Mouse (Mus musculus): Measurements from ENCODE around the gene Chd1l. TPM values are rescaled to one million over a fixed set of nuclear protein-coding genes. Genes with fewer than 3 reads are reported as not detected.

The Chd1l gene
- polyA plus RNA-seq, 1 experiment = 4.4 TPM

DNA sequence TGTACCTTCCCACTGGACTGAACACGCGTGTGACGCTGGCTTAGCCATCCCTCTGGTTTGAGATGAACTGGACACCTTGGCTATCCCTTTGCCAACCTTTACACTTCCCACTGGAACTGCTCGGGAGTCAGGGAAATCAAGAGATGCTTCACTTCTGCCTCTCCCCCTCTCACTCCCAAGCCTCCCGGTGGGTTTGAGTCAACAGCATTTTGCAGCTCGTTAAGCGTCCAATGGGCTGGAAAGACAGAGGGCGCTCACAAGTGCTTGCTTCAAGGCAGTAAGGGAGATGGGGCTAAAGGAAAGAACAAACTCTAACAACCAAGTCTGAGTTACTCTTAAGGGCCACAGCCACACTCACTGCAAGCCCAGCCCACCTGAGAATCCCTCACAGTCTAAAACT lies 19.3 kb downstream of the Chd1l start:
- TF ChIP-seq GATA1 (IDR thresholded peaks at IDR 0.05; ENCODE audit: low read length) = no peak

DNA sequence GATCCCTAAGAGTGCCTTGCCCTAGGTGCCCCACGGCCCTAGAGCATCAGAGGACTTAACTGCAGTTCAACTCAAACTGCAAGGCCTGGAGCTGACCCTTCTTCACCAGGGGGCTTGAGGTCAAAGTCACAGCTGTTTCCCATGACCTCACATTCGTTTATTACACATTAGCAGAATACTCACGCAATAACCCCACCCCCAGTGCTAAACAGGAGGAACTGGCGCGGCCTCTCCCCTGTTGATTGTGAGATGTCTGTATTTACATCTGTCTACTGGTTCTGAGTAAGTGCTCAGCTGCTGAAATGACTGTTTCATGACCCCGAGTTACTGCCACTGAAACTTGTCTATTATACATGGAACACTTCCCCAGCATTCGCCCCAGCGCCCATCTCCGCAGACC lies 22.3 kb downstream of the Chd1l start:
- no peak for TF ChIP-seq GATA1 (IDR thresholded peaks at IDR 0.05; ENCODE audit: low read length)

DNA sequence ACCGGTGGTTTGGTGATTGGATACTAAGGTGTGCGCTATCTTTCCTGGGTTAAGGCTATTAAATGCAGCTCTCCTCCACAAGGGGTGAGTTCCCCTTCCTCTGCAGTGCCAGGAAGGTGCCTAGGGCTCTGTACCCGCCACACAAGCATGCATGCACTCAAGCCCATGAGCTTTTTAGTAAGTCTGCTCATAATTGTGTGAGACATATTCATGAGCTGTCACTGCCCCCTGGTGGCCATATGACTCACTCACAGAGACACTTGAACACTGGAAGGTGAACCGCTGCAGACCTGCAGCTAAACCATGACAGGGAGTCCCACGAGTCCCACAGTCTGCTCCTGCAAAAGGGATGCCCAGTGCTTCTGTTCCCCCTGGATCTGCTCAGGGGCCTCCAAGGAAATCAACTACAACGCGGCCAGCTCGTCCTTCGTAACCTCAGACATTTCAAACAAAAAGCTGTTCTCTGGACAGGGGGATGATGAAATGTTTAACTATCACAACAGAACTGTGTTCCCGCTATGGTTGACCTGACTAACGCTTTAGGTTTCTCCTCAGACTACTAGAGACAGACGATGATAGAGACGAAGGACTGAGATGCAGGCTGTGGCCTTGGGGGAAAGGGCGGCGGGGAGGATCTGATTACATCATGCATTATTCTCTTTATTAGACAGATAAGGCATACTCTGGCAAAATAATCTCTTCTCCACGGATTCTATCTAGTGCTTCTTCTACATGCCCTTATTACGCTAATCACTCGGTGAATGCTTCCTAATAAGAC lies 24.4 kb downstream of the Chd1l start:
- no peak for TF ChIP-seq GATA1 (IDR thresholded peaks at IDR 0.05; ENCODE audit: low read length)

DNA sequence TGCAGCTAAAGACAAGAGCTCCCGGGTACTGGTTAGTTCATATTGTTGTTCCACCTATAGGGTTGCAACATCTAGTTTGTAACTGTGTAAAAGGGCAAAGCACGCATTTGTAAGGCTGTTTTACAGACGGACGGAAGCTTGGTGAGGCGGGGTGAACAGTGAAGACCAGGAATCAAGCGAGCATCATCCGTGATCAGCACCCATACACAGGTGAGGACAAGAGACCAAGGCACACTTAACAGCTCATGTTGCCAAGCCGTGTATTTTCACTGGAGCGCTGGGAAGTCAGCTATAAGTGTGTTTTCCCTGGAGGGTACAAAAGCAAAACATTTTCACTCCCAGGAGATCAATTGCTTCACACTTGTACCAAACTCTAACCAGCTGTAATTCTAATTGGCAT lies 36.2 kb downstream of the Chd1l start:
- no peak for TF ChIP-seq GATA1 (IDR thresholded peaks at IDR 0.05; ENCODE audit: low read length)

DNA sequence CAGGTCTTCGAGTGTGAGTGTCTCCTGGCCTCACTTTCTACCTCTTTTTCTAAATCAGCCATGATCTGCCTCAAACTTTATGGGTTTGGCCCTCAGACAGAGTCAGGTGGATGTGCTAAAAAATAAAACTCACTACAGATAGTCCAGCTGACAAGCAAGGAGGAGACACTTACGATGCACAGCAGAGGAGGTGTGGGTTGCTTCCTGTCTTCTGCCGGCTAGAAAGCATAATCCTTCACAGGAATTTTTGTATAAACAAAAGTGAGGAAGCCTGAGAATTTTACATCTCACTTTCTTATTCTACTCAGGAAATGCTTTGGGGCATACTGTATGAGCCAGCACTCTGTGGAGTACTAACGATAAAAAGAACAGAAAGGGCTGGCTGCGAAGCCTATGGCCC lies 45.4 kb downstream of the Chd1l start:
- no peak for TF ChIP-seq GATA1 (IDR thresholded peaks at IDR 0.05; ENCODE audit: low read length)

DNA sequence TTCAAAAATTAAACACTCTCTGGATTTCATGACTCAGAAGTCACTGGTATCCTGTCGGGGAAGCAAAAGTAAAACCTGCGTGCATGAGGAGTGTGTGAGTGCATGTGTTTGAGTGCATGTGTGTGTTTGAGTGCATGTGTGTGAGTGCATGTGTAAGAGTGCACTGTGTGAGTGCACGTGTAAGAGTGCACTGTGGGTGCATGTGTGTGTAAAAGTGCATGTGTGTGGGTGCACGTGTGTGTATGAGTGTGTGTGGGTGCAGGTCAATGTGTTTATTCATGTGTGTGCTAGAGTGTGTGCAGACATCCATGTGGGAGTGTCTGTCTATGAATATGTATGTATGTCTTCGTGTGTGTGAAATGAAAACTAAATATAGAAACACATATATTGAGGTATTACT lies 51.4 kb downstream of the Chd1l start:
- no peak for TF ChIP-seq GATA1 (IDR thresholded peaks at IDR 0.05; ENCODE audit: low read length)

DNA sequence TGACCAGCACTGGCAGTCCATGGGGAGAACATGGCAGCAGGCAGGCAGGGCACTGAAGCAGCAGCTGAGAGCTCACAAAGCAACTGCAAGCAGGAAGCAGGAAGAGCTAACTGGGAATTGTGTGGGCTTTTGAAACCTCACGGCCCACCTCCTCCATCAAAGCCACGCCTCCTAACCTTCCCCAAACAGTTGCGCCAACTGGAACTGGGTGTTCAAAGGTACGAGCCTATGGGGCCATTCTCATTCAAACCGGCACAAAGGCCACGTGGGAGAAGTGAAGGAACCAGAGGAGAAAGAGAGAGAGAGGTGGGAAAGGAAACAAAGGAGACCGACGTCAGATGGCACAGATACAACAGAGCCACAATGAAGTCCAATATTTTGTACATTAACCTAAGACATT lies 63.8 kb downstream of the Chd1l start:
- no peak for TF ChIP-seq GATA1 (IDR thresholded peaks at IDR 0.05; ENCODE audit: low read length)

DNA sequence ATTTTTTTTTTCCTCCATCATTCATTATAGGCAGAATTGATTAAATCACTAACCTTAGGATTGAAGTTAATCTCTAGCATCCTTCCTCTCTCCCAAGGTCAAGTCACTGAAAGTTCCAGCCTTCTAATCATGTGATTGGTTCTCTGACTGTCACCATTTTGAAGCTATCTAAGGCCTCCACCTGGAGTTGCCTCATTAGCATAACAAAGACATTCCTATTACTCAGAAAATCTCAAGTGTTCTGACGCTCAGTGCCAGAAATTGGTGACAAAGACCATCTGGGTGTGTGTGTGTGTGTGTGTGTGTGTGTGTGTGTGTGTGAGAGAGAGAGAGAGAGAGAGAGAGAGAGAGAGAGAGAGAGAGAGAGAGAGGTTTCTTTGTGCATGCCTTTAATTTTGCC lies 69.8 kb downstream of the Chd1l start:
- TF ChIP-seq GATA1 (IDR thresholded peaks at IDR 0.05; ENCODE audit: low read length) = no peak

DNA sequence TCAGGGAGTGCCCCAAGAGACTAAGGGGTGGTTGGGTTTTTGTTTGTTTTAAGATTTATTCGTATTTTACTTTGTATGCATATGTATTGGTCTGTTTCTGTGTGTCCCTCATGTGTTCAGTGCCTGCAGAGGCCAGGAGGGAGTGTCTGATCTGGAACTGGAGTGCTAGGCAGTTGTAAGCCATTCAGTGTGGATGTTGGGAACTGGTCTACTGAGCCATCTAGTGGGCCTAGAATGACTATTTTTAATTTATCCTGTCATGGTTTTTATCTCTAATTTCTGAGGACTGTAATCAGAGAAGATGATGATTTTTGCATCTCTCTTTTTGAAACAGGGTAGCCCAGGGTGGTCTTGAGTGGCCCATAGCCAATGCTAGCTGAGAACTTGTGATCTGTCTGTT lies 71.4 kb downstream of the Chd1l start:
- no peak for TF ChIP-seq GATA1 (IDR thresholded peaks at IDR 0.05; ENCODE audit: low read length)

DNA sequence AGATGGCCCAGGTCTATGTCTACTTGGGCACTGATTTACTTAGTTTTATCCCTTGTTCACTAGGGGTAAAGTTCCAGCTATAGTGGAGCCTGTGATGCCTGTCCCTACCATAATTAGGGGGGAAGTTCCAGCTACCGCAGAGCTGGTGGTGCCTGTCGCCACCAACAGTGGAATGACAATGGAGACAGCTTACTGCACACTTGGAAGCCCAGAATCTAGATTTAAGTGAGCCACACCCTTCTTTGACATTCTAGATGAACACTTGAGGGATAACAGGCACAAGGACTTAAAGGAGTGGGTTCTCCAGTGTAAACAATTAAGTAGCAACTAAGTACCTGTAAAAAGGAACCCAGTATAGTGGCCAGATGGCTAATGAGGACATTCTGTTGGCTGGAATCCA lies 73.0 kb downstream of the Chd1l start:
- no peak for TF ChIP-seq GATA1 (IDR thresholded peaks at IDR 0.05; ENCODE audit: low read length)

DNA sequence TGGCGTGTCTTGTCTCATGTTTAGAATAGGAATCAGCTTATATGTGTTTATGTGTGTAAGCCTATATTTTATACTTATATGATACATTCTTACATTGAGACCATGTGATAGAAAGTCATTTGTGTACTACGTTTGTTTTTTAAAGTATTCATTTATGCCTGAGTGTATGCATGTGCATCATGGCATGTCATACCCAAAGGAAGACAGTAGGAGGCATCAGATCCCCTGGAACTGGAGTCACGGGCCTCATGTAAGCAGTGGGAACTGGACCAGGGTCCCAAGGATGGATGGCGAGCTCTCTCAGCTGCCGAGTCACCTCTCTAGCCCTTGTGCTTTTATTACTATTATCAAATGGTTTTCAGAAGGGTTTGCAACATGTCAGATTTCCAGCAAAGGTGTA lies 74.3 kb downstream of the Chd1l start:
- no peak for TF ChIP-seq GATA1 (IDR thresholded peaks at IDR 0.05; ENCODE audit: low read length)

DNA sequence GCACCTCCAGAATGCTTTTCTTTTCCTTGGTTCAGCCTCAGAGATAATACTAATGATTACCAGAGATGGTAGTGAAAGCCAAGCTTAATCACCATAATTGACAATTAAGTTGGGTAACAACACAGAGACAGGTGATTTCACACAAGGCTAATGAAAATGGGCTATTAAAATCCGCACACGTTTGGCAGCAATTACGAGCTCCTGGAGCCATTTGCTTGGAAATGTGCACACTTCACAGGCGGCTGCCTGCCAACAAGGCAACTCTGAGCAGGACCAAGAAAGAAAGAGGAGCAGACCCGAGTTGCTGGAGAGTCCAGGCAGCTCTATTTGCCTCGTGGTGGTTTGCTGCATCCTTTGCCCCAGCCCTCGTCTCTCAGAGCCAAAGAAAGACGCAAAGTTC lies 84.5 kb downstream of the Chd1l start:
- TF ChIP-seq GATA1 (IDR thresholded peaks at IDR 0.05; ENCODE audit: low read length) = no peak

DNA sequence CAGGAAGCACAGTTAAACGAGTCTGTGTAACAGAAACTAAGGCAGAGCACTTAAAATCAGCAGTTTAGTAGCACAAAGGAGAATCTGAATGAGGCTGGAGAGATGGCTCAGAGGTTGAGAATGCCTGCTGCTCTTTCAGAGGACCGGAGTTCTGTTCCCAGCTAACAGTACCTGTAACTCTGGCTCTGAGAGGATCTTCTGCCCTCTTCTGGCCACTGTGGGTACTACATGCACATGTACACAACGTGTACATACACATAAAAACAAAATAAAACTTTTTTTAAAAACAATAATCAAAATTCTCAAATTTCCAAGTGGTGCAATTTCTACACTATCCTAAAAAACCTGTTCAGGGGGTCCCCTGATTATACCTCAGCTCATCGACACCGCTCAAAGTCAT lies 85.2 kb downstream of the Chd1l start:
- no peak for TF ChIP-seq GATA1 (IDR thresholded peaks at IDR 0.05; ENCODE audit: low read length)

DNA sequence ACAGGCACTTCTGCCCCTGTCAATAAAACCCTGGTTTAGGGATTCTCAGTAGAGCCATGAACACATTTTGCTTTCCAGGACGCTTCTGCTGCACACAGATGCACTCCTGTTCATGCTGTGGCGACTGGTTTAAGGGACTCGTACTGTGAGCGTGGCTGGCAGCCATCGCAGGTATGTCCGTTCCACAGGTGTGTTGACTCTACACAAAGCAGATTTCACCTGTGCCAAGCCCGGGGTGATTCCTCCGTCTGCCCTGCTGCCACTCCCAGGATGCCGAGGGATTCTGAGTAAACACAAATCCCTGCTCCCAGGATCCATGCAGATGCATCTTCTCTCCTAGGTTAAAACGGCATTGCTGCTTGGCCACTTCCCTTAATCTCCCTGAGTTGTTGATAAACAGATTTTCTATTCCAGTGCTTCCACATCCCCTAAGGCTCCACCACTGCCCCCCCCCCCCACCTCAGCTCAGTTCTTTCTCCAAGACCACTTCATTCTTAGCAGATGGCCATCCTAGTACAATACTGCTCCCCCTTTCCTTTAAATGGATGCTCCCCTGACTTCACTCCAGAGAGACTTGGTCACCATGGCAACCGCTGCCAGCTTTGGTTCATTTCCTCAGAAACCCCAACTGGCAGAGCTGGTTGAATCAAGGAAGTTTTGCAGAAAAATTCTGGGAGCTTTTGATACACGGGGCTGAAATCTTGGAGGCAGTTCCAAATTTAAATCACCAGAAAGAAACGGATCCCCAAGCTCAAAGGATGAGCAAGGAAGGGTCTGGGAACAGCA lies 87.9 kb downstream of the Chd1l start:
- no peak for TF ChIP-seq GATA1 (IDR thresholded peaks at IDR 0.05; ENCODE audit: low read length)

DNA sequence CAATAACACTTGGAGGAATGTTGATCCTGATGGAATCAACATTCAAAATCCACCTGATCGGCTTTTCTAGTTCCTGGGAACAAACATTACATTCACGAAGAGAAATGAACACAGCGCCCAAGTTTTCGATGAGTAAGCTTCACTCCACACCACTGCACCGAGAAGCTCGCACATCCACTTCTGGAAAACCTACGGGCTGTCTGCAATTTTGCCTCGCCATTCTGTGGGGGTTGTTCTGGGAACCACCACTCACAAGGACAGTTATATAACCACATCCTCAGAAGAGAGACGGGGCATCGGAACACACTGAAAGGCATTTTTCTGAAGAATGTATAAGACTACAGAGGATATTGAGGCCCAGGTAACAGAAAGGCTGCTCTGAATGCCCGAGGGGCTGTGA lies 90.1 kb downstream of the Chd1l start:
- no peak for TF ChIP-seq GATA1 (IDR thresholded peaks at IDR 0.05; ENCODE audit: low read length)

DNA sequence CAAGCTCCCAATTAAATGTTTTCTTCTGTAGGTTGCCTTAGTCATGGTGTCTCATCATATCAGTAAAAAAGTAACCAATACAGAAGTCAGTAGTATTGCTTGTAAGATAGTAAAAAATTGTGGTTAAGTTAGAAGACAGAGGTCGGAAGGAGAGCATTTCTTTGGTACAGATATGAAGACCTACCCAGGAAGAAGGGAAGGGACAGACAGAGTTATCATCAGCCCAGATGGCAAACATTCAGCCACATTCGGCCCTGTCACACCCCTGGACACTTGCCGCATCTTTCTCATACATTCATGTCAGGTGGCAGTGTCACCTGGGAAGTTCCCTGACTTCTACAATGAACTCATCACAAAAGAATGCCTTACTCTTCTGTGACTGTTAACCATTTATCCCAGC lies 97.7 kb downstream of the Chd1l start:
- no peak for TF ChIP-seq GATA1 (IDR thresholded peaks at IDR 0.05; ENCODE audit: low read length)

Other genes starting within 250 kb of the Chd1l start
- not detected in 2 replicates for gene Olfr1402, start 188.2 kb downstream of the Chd1l start, polyA plus RNA-seq (2012)
- 0.09 and 0.11 TPM in 2 replicates for gene Fmo5, start 18.6 kb upstream of the Chd1l start, polyA plus RNA-seq (2012)
- gene Prkab2, start 48.0 kb upstream of the Chd1l start, polyA plus RNA-seq (2012) = 0.84 and 1.2 TPM in 2 replicates
- not detected in 2 replicates for gene Gm17651, start 64.5 kb upstream of the Chd1l start, polyA plus RNA-seq (2012)

All from G1E-ER4 (cell line).